In genomic region chr9:114789989-114790388, GRCm38 (mm10) we compare ENCODE assay signal across 24 mouse cellular contexts. TPM values are rescaled to one million over a fixed set of nuclear protein-coding genes. Genes with fewer than 3 reads are reported as not detected.
DNase-seq lines count a peak whose midpoint lies in the region; ATAC-seq and TF ChIP-seq lines count a peak whose summit lies in the region.
"Had no signal": no experiment of that assay in that cellular context is flagged by ENCODE, and none has a peak within 500 bp of the region (broad histone marks: within the 10 kb centered on the region; RNA-seq: fewer than 3 reads in every experiment).

No protein-coding gene starts in this region.

- no peaks in the 10 kb centered on the region for H3K9me3 ChIP-seq in heart, embryonic 10.5 days
- no peaks in the 10 kb centered on the region for H3K9me3 ChIP-seq in MEL (replicated peaks; ENCODE audit: insufficient read depth, low read length)
- no peaks in the 10 kb centered on the region for H3K9me3 ChIP-seq in embryonic facial prominence, embryonic 12.5 days
- no peaks in the 10 kb centered on the region for H3K9me3 ChIP-seq in embryonic facial prominence, embryonic 15.5 days (replicated peaks)
- H3K9me3 ChIP-seq: forebrain, embryonic 10.5 days; forebrain, embryonic 12.5 days had no signal

- peak overlapping the region; percentile 3; the same call in 1 of the 2 replicates for H3K27ac ChIP-seq in heart, embryonic 10.5 days
- H3K27ac ChIP-seq in MEL (ENCODE audit: control insufficient read depth, low read depth, low read length): peak overlapping the region; percentile 91; the same call in 1 of the 2 replicates
- H3K27ac ChIP-seq in embryonic facial prominence, embryonic 12.5 days: no peak overlapping the region
- no peak overlapping the region for H3K27ac ChIP-seq in embryonic facial prominence, embryonic 15.5 days (replicated peaks)
- H3K27ac ChIP-seq: embryonic facial prominence, embryonic 13.5 days; forebrain, embryonic 10.5 days; forebrain, embryonic 12.5 days had no signal

- H3K36me3 ChIP-seq in heart, embryonic 10.5 days: no peaks in the 10 kb centered on the region
- peaks cover 0 to 29% of the 10 kb centered on the region in 2 experiments; a peak in 2 of 4 replicates for H3K36me3 ChIP-seq in MEL (ENCODE audit: control insufficient read depth in 1 of 2, insufficient read depth in 2 of 2, low read length in 2 of 2)
- H3K36me3 ChIP-seq in embryonic facial prominence, embryonic 12.5 days: no peaks in the 10 kb centered on the region
- H3K36me3 ChIP-seq in embryonic facial prominence, embryonic 15.5 days: no peaks in the 10 kb centered on the region
- H3K36me3 ChIP-seq: embryonic facial prominence, embryonic 13.5 days; forebrain, embryonic 10.5 days; forebrain, embryonic 12.5 days had no signal

- peaks cover 14% of the 10 kb centered on the region for H3K4me1 ChIP-seq in heart, embryonic 10.5 days
- peaks cover 13 to 36% of the 10 kb centered on the region in 2 experiments for H3K4me1 ChIP-seq in MEL (ENCODE audit: control insufficient read depth in 1 of 2, insufficient read depth in 2 of 2, low read length in 2 of 2)
- peaks cover 8% of the 10 kb centered on the region for H3K4me1 ChIP-seq in embryonic facial prominence, embryonic 12.5 days
- H3K4me1 ChIP-seq in embryonic facial prominence, embryonic 15.5 days: peaks cover 8% of the 10 kb centered on the region; the same call in 1 of the 2 replicates

- no peak overlapping the region for H3K4me2 ChIP-seq in embryonic facial prominence, embryonic 12.5 days (replicated peaks)
- no peak overlapping the region for H3K4me2 ChIP-seq in embryonic facial prominence, embryonic 15.5 days (replicated peaks)
- H3K4me2 ChIP-seq: embryonic facial prominence, embryonic 13.5 days; forebrain, embryonic 12.5 days had no signal

- no peak for DNase-seq in heart, embryonic 10.5 days (ENCODE audit: low spot score)
- no peak for DNase-seq in heart, postnatal 36 days
- DNase-seq in MEL (ENCODE audit: low read depth, low spot score): no peak
- DNase-seq in lung, postnatal 14 days: no peak
- DNase-seq in frontal cortex, postnatal 36 days (ENCODE audit: low spot score in 2 of 2): no peak
- DNase-seq: adrenal gland, adult 8-10 months; adrenal gland, postnatal 14 days; adrenal gland, postnatal 36 days; cerebellum, adult 11-12 months; cerebellum, adult 2 months; cerebellum, adult 9-10 months; cerebellum, postnatal 10 days; cerebellum, postnatal 25 days had no signal

- no peak overlapping the region for H3K4me3 ChIP-seq in heart, embryonic 10.5 days
- H3K4me3 ChIP-seq in MEL (ENCODE audit: control insufficient read depth in 1 of 2, insufficient read depth in 1 of 2, low read depth in 2 of 2, low read length in 2 of 2): no peak overlapping the region
- no peak overlapping the region for H3K4me3 ChIP-seq in embryonic facial prominence, embryonic 12.5 days
- no peak overlapping the region for H3K4me3 ChIP-seq in embryonic facial prominence, embryonic 15.5 days (replicated peaks)
- H3K4me3 ChIP-seq: embryonic facial prominence, embryonic 13.5 days; erythroblast, embryonic 14.5 days; forebrain, embryonic 10.5 days; forebrain, embryonic 12.5 days had no signal

- no peaks in the 10 kb centered on the region for H3K27me3 ChIP-seq in heart, embryonic 10.5 days (ENCODE audit: insufficient read depth, poor library complexity, severe bottlenecking)
- H3K27me3 ChIP-seq in MEL (ENCODE audit: control insufficient read depth in 1 of 2, insufficient read depth in 2 of 2, low read length in 2 of 2): no peaks in the 10 kb centered on the region
- H3K27me3 ChIP-seq in embryonic facial prominence, embryonic 12.5 days: no peaks in the 10 kb centered on the region
- no peaks in the 10 kb centered on the region for H3K27me3 ChIP-seq in embryonic facial prominence, embryonic 15.5 days
- H3K27me3 ChIP-seq: embryonic facial prominence, embryonic 13.5 days; forebrain, embryonic 12.5 days; Patski had no signal

- intact Hi-C loops in heart, postnatal 36 days (cut with DNase I): no loop called here

- H3K9ac ChIP-seq in MEL (ENCODE audit: control insufficient read depth, low read depth, low read length, poor library complexity, severe bottlenecking): no peak overlapping the region
- H3K9ac ChIP-seq in embryonic facial prominence, embryonic 12.5 days: no peak overlapping the region
- no peak overlapping the region for H3K9ac ChIP-seq in embryonic facial prominence, embryonic 15.5 days
- H3K9ac ChIP-seq: embryonic facial prominence, embryonic 13.5 days; forebrain, embryonic 12.5 days had no signal

- TF ChIP-seq POLR2A in MEL (IDR thresholded peaks at IDR 0.05; ENCODE audit: control insufficient read depth in 1 of 2, insufficient read depth in 1 of 2, low read depth in 1 of 2, low read length in 2 of 2, poor library complexity in 1 of 2): no peak

- no peak for TF ChIP-seq EP300 in MEL (IDR thresholded peaks at IDR 0.05; ENCODE audit: low read depth in 1 of 2, low read length in 2 of 2)

- WGBS in heart, embryonic 10.5 days: 79% methylated on average over 8 of the region's 8 CpGs
- WGBS in embryonic facial prominence, embryonic 12.5 days: 68% methylated on average over 8 of the region's 8 CpGs
- WGBS in embryonic facial prominence, embryonic 15.5 days: 75% methylated on average over 8 of the region's 8 CpGs

- TF ChIP-seq RAD21 in MEL (IDR thresholded peaks at IDR 0.05; ENCODE audit: low read depth, low read length): no peak

- no peaks in the 10 kb centered on the region; the same call in 1 of the 2 replicates for H3K79me2 ChIP-seq in MEL (ENCODE audit: control insufficient read depth, insufficient read depth, low read length, poor library complexity)

- no peak for TF ChIP-seq CTCF in MEL (IDR thresholded peaks at IDR 0.05 in 2 of 3, conservative IDR thresholded peaks at IDR 0.05 in 1 of 3; ENCODE audit: control insufficient read depth in 1 of 3, insufficient read depth in 1 of 3, low read depth in 2 of 3, low read length in 3 of 3, poor library complexity in 1 of 3, severe bottlenecking in 1 of 3)

- peak; percentile 35; the same call in 1 of the 2 replicates for ATAC-seq in embryonic facial prominence, embryonic 12.5 days (ENCODE audit: insufficient number of reproducible peaks, insufficient read depth, low FRiP score, low TSS enrichment)
- peak; percentile 52; the same call in 1 of the 2 replicates for ATAC-seq in embryonic facial prominence, embryonic 15.5 days (ENCODE audit: insufficient number of reproducible peaks, low FRiP score, low TSS enrichment, low read depth)
- ATAC-seq: activated CD4-positive, CD25-positive, alpha-beta regulatory T cell, adult 4 months; forebrain, embryonic 14.5 days; forebrain, embryonic 16.5 days; Patski had no signal

TF ChIP-seq in MEL, 35 proteins besides CTCF, POLR2A, EP300 and RAD21:
- TF ChIP-seq MYC (IDR thresholded peaks at IDR 0.05; ENCODE audit: low read depth, low read length): no peak
- TF ChIP-seq CHD2 (IDR thresholded peaks at IDR 0.05; ENCODE audit: low read length): no peak
- TF ChIP-seq ZC3H11A (IDR thresholded peaks at IDR 0.05; ENCODE audit: low read depth, low read length): no peak
- TF ChIP-seq SIN3A (IDR thresholded peaks at IDR 0.05; ENCODE audit: low read length): no peak
- TF ChIP-seq TAL1 (IDR thresholded peaks at IDR 0.05; ENCODE audit: low read length): no peak
- no peak for TF ChIP-seq ZKSCAN1 (IDR thresholded peaks at IDR 0.05; ENCODE audit: low read depth, low read length)
- TF ChIP-seq TCF12 (IDR thresholded peaks at IDR 0.05; ENCODE audit: low read depth, low read length): no peak
- no peak for TF ChIP-seq ZMIZ1 (IDR thresholded peaks at IDR 0.05; ENCODE audit: low read depth, low read length)
- TF ChIP-seq MYB (IDR thresholded peaks at IDR 0.05; ENCODE audit: low read depth, low read length): no peak
- no peak for TF ChIP-seq POLR2AphosphoS2 (IDR thresholded peaks at IDR 0.05; ENCODE audit: low read length)
- TF ChIP-seq E2F4 (IDR thresholded peaks at IDR 0.05; ENCODE audit: borderline replicate concordance, low read depth, low read length): no peak
- no peak for TF ChIP-seq GABPA (IDR thresholded peaks at IDR 0.05; ENCODE audit: low read depth, low read length)
- TF ChIP-seq MAX (IDR thresholded peaks at IDR 0.05; ENCODE audit: low read length): no peak
- no peak for TF ChIP-seq ETS1 (IDR thresholded peaks at IDR 0.05; ENCODE audit: low read depth, low read length)
- TF ChIP-seq BHLHE40 (IDR thresholded peaks at IDR 0.05; ENCODE audit: borderline replicate concordance, low read depth, low read length): no peak
TF ChIP-seq in MEL: peak in this region for 0.

RNA-seq across cellular contexts. Expression of gene Cmtm7, which starts 8.3 kb away (rescaled TPM):
- 143 and 145 TPM in 2 replicates for polyA plus RNA-seq in heart, embryonic 10.5 days (2016; fragmentation: Nextera tagmentation; extraction: Ambion mirVana)
- total RNA-seq in heart, postnatal 36 days (2021): 10 to 100 TPM; 12.0 to 15.0 TPM
- total RNA-seq in MEL (2012; rRNA removed): 290 and 352 TPM in 2 replicates
- polyA plus RNA-seq in MEL (2012; ENCODE audit: insufficient read depth in 1 of 2, insufficient read length in 2 of 2, low read depth in 1 of 2, low replicate concordance in 2 of 2, missing spikeins in 1 of 2): 100 to 1,000 TPM in 1 of 2 experiments, not detected in 1; 545 TPM
- 79.6 and 82.0 TPM in 2 replicates for polyA plus RNA-seq in embryonic facial prominence, embryonic 12.5 days (2016; fragmentation: Nextera tagmentation; extraction: Ambion mirVana)
- 121 and 126 TPM in 2 replicates for polyA plus RNA-seq in embryonic facial prominence, embryonic 15.5 days (2015; fragmentation: Nextera tagmentation; extraction: Ambion mirVana)

RNA-seq across cellular contexts. Expression of gene Cmtm8, which starts 54.0 kb away (rescaled TPM):
- polyA plus RNA-seq in heart, embryonic 10.5 days (2016; fragmentation: Nextera tagmentation; extraction: Ambion mirVana): 17.2 and 23.4 TPM in 2 replicates
- total RNA-seq in heart, postnatal 36 days (2021): 10 to 100 TPM; 10.7 to 11.0 TPM
- total RNA-seq in MEL (2012; rRNA removed): 1.9 and 2.3 TPM in 2 replicates
- polyA plus RNA-seq in MEL (2012; ENCODE audit: insufficient read depth in 1 of 2, insufficient read length in 2 of 2, low read depth in 1 of 2, low replicate concordance in 2 of 2, missing spikeins in 1 of 2): 1 to 10 TPM in 1 of 2 experiments, not detected in 1; 7.9 TPM
- 14.2 and 18.6 TPM in 2 replicates for polyA plus RNA-seq in embryonic facial prominence, embryonic 12.5 days (2016; fragmentation: Nextera tagmentation; extraction: Ambion mirVana)
- polyA plus RNA-seq in embryonic facial prominence, embryonic 15.5 days (2015; fragmentation: Nextera tagmentation; extraction: Ambion mirVana): 25.2 and 25.3 TPM in 2 replicates
- polyA plus RNA-seq: activated CD4-positive, CD25-positive, alpha-beta regulatory T cell, adult 4 months; C2C12 had no signal

RNA-seq across cellular contexts. Expression of gene Cmtm6, which starts 59.1 kb away (rescaled TPM):
- 39.4 and 47.3 TPM in 2 replicates for polyA plus RNA-seq in heart, embryonic 10.5 days (2016; fragmentation: Nextera tagmentation; extraction: Ambion mirVana)
- 10 to 100 TPM; 22.3 to 22.4 TPM for total RNA-seq in heart, postnatal 36 days (2021)
- total RNA-seq in MEL (2012; rRNA removed): 17.6 and 21.0 TPM in 2 replicates
- 10 to 100 TPM in 1 of 2 experiments, not detected in 1; 21.7 TPM for polyA plus RNA-seq in MEL (2012; ENCODE audit: insufficient read depth in 1 of 2, insufficient read length in 2 of 2, low read depth in 1 of 2, low replicate concordance in 2 of 2, missing spikeins in 1 of 2)
- polyA plus RNA-seq in embryonic facial prominence, embryonic 12.5 days (2016; fragmentation: Nextera tagmentation; extraction: Ambion mirVana): 29.1 and 31.8 TPM in 2 replicates
- polyA plus RNA-seq in embryonic facial prominence, embryonic 15.5 days (2015; fragmentation: Nextera tagmentation; extraction: Ambion mirVana): 46.9 and 48.1 TPM in 2 replicates

Comparison
In these comparisons a context has a peak if more than half of its experiments do, and no peak if none do; other contexts are left out.
1. H3K27ac ChIP-seq: peak in heart, embryonic 10.5 days (single experiment) and MEL (single experiment); none in embryonic facial prominence, embryonic 12.5 days (single experiment) and embryonic facial prominence, embryonic 15.5 days (single experiment).